Mouse (Mus musculus): ENCODE measurements around the gene H2al1j.
"Not testable (repeated sequence)": the region's sequence is repeated elsewhere in the genome, so short reads cannot be mapped to it uniquely, and the experiment has no call there.

DNA sequence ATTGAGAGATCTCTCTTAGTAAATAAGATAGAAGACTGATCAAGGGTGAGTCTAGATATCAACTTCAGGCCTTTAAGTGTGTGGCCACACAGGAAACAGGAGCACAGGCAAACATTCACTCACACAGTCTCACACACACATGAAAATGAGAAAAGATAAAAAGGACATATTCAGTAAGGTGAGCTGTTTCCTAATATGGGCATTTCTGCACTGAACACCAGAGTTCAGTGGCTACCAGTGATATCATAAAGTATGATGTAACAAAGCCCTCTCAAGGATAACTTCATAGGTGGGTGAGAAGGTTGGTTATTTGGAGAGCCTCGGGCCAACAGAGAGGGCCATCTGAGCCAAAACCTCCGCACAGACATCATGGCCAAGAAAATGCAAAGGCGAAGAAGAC, 9.7 kb upstream of the H2al1j start, which contains the start of gene H2al1g:
- not testable (repeated sequence) for TF ChIP-seq EP300 (IDR thresholded peaks at IDR 0.05; ENCODE audit: low read depth in 1 of 2, low read length in 2 of 2); CTCF (IDR thresholded peaks at IDR 0.05 in 2 of 3, conservative IDR thresholded peaks at IDR 0.05 in 1 of 3; ENCODE audit: control insufficient read depth in 1 of 3, insufficient read depth in 1 of 3, low read depth in 2 of 3, low read length in 3 of 3, poor library complexity in 1 of 3, severe bottlenecking in 1 of 3); NELFE (IDR thresholded peaks at IDR 0.05; ENCODE audit: low read depth, low read length); MYC (IDR thresholded peaks at IDR 0.05; ENCODE audit: low read depth, low read length); POLR2A (IDR thresholded peaks at IDR 0.05; ENCODE audit: control insufficient read depth in 1 of 2, insufficient read depth in 1 of 2, low read depth in 1 of 2, low read length in 2 of 2, poor library complexity in 1 of 2); RAD21 (IDR thresholded peaks at IDR 0.05; ENCODE audit: low read depth, low read length); HCFC1 (IDR thresholded peaks at IDR 0.05; ENCODE audit: low read depth, low read length); POLR2AphosphoS2 (IDR thresholded peaks at IDR 0.05; ENCODE audit: low read length); JUND (IDR thresholded peaks at IDR 0.05; ENCODE audit: low read depth, low read length); ZC3H11A (IDR thresholded peaks at IDR 0.05; ENCODE audit: low read depth, low read length); MXI1 (IDR thresholded peaks at IDR 0.05; ENCODE audit: low read depth, low read length); USF1 (IDR thresholded peaks at IDR 0.05; ENCODE audit: low read depth, low read length); BHLHE40 (IDR thresholded peaks at IDR 0.05; ENCODE audit: borderline replicate concordance, low read depth, low read length)
